Mouse (Mus musculus) heart, adult 18-20 months (tissue): ENCODE data around the gene Tm9sf3. TPM values are rescaled to one million over a fixed set of nuclear protein-coding genes. Genes with fewer than 3 reads are reported as not detected.

ENCODE experiments used
- DNase-seq, 2 experiments: peaks; one replicate each; pipeline ENCODE4 v3.0.0; 2021 to 2022; ENCODE audit warnings: mixed read lengths in 1 of 2
- total RNA-seq, 2 experiments: library from RNA; stranded (reverse); gene quantifications; 2 replicates each; pipeline ENCODE4 v1.2.3; 2021

Gene Tm9sf3
- total RNA-seq, 2 experiments from 2014 or later = 70.3 to 73.4 TPM

GRCm38 (mm10) chr19:41262712-41263629 lies 826 bp downstream of the Tm9sf3 start:
- peak; percentile 77 to 84 for DNase-seq

GRCm38 (mm10) chr19:41260736-41261135 lies 3.1 kb downstream of the Tm9sf3 start:
- no peak for DNase-seq

GRCm38 (mm10) chr19:41259256-41259655 lies 4.5 kb downstream of the Tm9sf3 start:
- no peak for DNase-seq

GRCm38 (mm10) chr19:41258707-41259106 lies 5.1 kb downstream of the Tm9sf3 start:
- peak; percentile 21 to 66 for DNase-seq

GRCm38 (mm10) chr19:41254584-41254983 lies 9.2 kb downstream of the Tm9sf3 start:
- no peak for DNase-seq

- DNase-seq = no peak
Observed at GRCm38 (mm10) chr19:41248968-41249367, 14.8 kb downstream of the Tm9sf3 start.

GRCm38 (mm10) chr19:41248271-41248670 lies 15.5 kb downstream of the Tm9sf3 start:
- DNase-seq = no peak

GRCm38 (mm10) chr19:41246271-41246670 lies 17.5 kb downstream of the Tm9sf3 start:
- no peak for DNase-seq

- DNase-seq = peak; percentile 27 to 75
Observed at GRCm38 (mm10) chr19:41244581-41244980, 19.2 kb downstream of the Tm9sf3 start.

- no peak for DNase-seq
Observed at GRCm38 (mm10) chr19:41241997-41242396, 21.8 kb downstream of the Tm9sf3 start.

GRCm38 (mm10) chr19:41233698-41234097 lies 30.1 kb downstream of the Tm9sf3 start:
- no peak for DNase-seq

GRCm38 (mm10) chr19:41208326-41208725 lies 55.5 kb downstream of the Tm9sf3 start:
- DNase-seq = no peak

- DNase-seq = peak; percentile 54 to 64
Observed at GRCm38 (mm10) chr19:41206811-41207344, 56.9 kb downstream of the Tm9sf3 start, which contains the start of gene Tll2. Gene Tll2, minus strand, starts transcription at chr19:41206835.

- peak in 1 of 2 experiments; percentile 9 for DNase-seq
Observed at GRCm38 (mm10) chr19:41206041-41206810, 57.6 kb downstream of the Tm9sf3 start.

GRCm38 (mm10) chr19:41204159-41205081 lies 59.4 kb downstream of the Tm9sf3 start:
- peak; percentile 18 to 33 for DNase-seq

GRCm38 (mm10) chr19:41197606-41198005 lies 66.2 kb downstream of the Tm9sf3 start:
- no peak for DNase-seq

- DNase-seq = no peak
Observed at GRCm38 (mm10) chr19:41193379-41193778, 70.4 kb downstream of the Tm9sf3 start.

- DNase-seq = no peak
Observed at GRCm38 (mm10) chr19:41192953-41193352, 70.8 kb downstream of the Tm9sf3 start.

- DNase-seq = no peak
Observed at GRCm38 (mm10) chr19:41191724-41192123, 72.1 kb downstream of the Tm9sf3 start.

- no peak for DNase-seq
Observed at GRCm38 (mm10) chr19:41190876-41191434, 72.8 kb downstream of the Tm9sf3 start.

GRCm38 (mm10) chr19:41177331-41177730 lies 86.5 kb downstream of the Tm9sf3 start:
- DNase-seq = no peak
